Mouse (Mus musculus) B cell, adult (primary cell): ENCODE results near the gene Haus4. TPM values are rescaled to one million over a fixed set of nuclear protein-coding genes. Genes with fewer than 3 reads are reported as not detected.

Experiments
- total RNA-seq: library from RNA; stranded (reverse); gene quantifications from 4 replicates; pipeline ENCODE4 v1.2.4, GENCODE M21; 2023; ENCODE audit not compliant: inconsistent age

The Haus4 gene
- total RNA-seq: 10.7 to 13.0 TPM (median 12.2 TPM) in 4 replicates

DNA sequence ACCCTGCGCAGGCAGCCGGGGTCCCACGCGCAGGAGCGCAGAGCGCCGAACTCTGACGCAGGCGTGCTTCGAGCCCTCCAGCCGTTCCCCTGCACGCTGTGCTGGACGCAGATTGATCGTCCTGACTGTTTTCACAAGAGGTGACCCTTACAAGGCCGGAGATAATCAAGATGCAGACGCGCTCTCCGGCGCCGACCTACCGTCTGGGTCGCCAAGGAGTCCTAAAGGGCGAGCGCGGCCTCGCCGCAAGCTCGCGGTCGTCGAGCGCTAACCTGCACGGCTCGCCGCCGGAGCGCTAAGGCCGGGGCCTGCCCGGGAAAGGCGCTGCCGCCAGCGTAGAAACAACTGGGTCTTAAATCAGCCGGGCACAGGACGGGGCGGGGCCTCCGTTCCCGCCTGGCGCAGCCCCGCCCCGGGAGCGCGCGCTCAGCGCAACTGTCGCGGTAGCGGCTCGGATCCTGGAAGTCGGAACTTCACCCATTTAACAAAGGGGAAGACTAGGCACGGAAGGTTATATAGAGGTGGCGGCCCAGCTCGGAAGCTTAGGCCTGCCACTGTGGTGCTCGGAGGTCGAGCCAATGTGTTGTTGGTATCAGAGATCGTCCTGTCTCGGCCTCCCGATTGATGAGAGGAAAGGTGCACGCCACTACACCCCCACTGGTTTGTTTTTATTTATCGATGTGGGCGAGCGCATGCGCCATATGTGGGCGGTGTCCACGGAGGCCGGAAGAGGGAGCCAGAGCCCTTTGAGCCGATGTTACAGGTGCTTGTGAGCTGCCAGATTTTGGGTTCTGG lies at the start of gene Haus4:
Haus4 (minus strand) TSS at position 642 of the 795 bp plus-strand sequence.

DNA sequence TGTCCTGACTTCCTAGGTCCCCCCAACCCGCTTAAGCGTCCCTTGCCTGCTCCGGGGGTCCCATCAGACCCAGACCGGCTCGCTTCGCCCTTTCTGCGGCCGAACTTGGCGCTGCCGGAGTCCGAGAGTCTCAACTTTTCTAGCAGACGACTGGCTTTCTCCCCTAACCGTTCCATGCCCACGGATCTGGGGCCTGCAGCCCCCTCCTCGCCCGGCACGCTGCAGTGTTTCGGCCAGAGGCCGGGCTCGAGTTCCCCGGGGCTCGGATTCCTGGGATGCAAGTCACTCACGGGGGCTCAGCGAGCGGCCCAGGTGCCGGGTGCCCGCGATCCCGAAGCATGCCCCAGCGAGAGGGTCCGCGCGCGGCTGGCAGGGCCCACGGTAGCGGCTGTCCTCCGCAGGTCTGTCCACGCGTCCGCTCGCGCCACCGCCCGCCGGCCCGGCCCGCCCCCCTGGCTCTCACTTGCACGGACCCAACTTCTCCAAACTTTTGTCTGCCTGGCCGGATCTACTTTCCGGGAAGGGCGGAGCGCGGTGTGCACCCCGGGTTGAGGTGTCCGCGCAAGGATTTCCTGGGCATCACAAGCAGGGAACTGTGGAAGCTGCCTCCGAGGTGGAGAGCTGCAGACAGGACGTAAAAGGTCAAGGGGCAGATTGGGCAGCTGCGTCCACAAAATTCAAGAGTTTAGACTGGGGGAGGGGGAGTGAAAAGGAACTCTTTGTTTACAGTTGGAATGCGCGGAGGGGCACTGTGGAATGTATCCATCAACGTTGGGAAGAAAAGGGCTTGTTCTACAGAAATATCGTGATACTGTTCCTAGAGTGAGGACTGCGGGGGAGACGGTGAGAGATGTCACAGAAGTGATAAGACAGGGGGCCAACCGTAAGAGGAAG lies 22.9 kb upstream of the Haus4 start, which contains the start of gene Ajuba:
Ajuba (minus strand) TSS at position 470 of the 894 bp plus-strand sequence.

Other genes starting within 250 kb of the Haus4 start
- gene Oxa1l, start 193.8 kb downstream of the Haus4 start, total RNA-seq: 81.9 to 88.9 TPM (median 83.2 TPM) in 4 replicates
- gene Slc7a7, start 136.8 kb downstream of the Haus4 start, total RNA-seq: 7.1 to 10.6 TPM (median 8.9 TPM) in 4 replicates
- 88.1 to 99.8 TPM (median 93.2 TPM) in 4 replicates for gene Mrpl52, start 127.7 kb downstream of the Haus4 start, total RNA-seq
- 0.33 to 1.7 TPM (median 1.6 TPM) in 4 replicates for gene Mmp14, start 123.0 kb downstream of the Haus4 start, total RNA-seq
- gene Lrp10, start 90.5 kb downstream of the Haus4 start, total RNA-seq: 180 to 202 TPM (median 185 TPM) in 4 replicates
- 1.1 to 2.1 TPM (median 1.4 TPM) in 4 replicates for gene Rem2, start 78.5 kb downstream of the Haus4 start, total RNA-seq
- gene Prmt5, start 37.1 kb downstream of the Haus4 start, total RNA-seq: 31.8 to 42.2 TPM (median 34.2 TPM) in 4 replicates
- gene Ajuba, start 22.9 kb upstream of the Haus4 start, total RNA-seq: 0.18 to 0.32 TPM in 2 of 4 replicates, not detected in the others
- gene 4931414P19Rik, start 51.4 kb upstream of the Haus4 start, total RNA-seq: 5.1 to 9.3 TPM (median 6.8 TPM) in 4 replicates
- gene Psmb5, start 63.4 kb upstream of the Haus4 start, total RNA-seq: 55.7 to 68.6 TPM (median 59.9 TPM) in 4 replicates
- not detected in 4 replicates for gene Psmb11, start 66.8 kb upstream of the Haus4 start, total RNA-seq
- gene Gm17606, start 86.3 kb upstream of the Haus4 start, total RNA-seq: not detected in 4 replicates
- gene Cdh24, start 86.7 kb upstream of the Haus4 start, total RNA-seq: 3.8 to 6.9 TPM (median 4.5 TPM) in 4 replicates
- gene 1700123O20Rik, start 131.6 kb upstream of the Haus4 start, total RNA-seq: 25.3 to 32.9 TPM (median 30.5 TPM) in 4 replicates
- gene Acin1, start 132.3 kb upstream of the Haus4 start, total RNA-seq: 488 to 550 TPM (median 542 TPM) in 4 replicates
- not detected in 4 replicates for gene Gm29776, start 144.2 kb upstream of the Haus4 start, total RNA-seq
- gene Cebpe, start 157.6 kb upstream of the Haus4 start, total RNA-seq: not detected in 4 replicates
- 0.27 to 0.51 TPM (median 0.37 TPM) in 4 replicates for gene Slc7a8, start 227.3 kb upstream of the Haus4 start, total RNA-seq